Mouse (Mus musculus) hindbrain, postnatal 0 days (tissue): ENCODE data around the gene Sp100. TPM values are rescaled to one million over a fixed set of nuclear protein-coding genes. Genes with fewer than 3 reads are reported as not detected.
A peak's percentile ranks its signal among the peaks of the same experiment; 100 is the strongest.

Experiments used
- ATAC-seq: fragments of 200-750 bp; cut with Nextera tagmentation; 2 replicates; pipeline ENCODE4 v1.8.0; 2017; ENCODE audit warnings: mild to moderate bottlenecking, moderate TSS enrichment, moderate library complexity
- DNase-seq: peaks from one replicate; pipeline ENCODE4 v3.0.0-alpha.2; 2015; ENCODE audit warnings: low spot score
- H3K27ac ChIP-seq: fragments of 300-500 bp; sonication (generic); 2 replicates; pipeline ENCODE4 v1.5.1; 2014; ENCODE audit warnings: mild to moderate bottlenecking
- H3K27me3 ChIP-seq: fragments of 300-500 bp; sonication (generic); 2 replicates; pipeline ENCODE4 v1.6.1; 2014; ENCODE audit warnings: low read length, mixed read lengths; ENCODE audit not compliant: insufficient read depth
- H3K36me3 ChIP-seq: fragments of 300-500 bp; sonication (generic); 2 replicates; pipeline ENCODE4 v1.6.1; 2014; ENCODE audit warnings: low read length, mixed read lengths; ENCODE audit not compliant: insufficient read depth
- H3K4me1 ChIP-seq: fragments of 300-500 bp; sonication (generic); 2 replicates; pipeline ENCODE4 v1.6.1; 2014; ENCODE audit warnings: antibody characterized with exemption, low read length, mixed read lengths; ENCODE audit not compliant: insufficient read depth
- H3K4me2 ChIP-seq: fragments of 300-500 bp; sonication (generic); 2 replicates; pipeline ENCODE4 v1.6.1; 2014; ENCODE audit warnings: low read depth, mild to moderate bottlenecking, low read length, moderate library complexity, mixed read lengths
- H3K4me3 ChIP-seq: fragments of 300-500 bp; sonication (generic); 2 replicates; pipeline ENCODE4 v1.5.1; 2014; ENCODE audit warnings: low read length
- H3K9ac ChIP-seq: fragments of 300-500 bp; sonication (generic); replicated peaks from 2 replicates; pipeline ENCODE4 v1.6.1; 2014; ENCODE audit warnings: mild to moderate bottlenecking, low read length, moderate library complexity, mixed read lengths
- H3K9me3 ChIP-seq: fragments of 300-500 bp; sonication (generic); 2 replicates; pipeline ENCODE4 v1.6.1; 2016; ENCODE audit warnings: low read length, mixed read lengths
- CTCF ChIP-seq: IDR thresholded peaks from 2 replicates; pipeline ENCODE4 v1.5.1; 2016; ENCODE audit warnings: antibody characterized with exemption, control low read depth, low read depth
- WGBS: fragments of 180-500 bp; shearing (Covaris S2); extraction: QIAGEN DNeasy Blood & Tissue Kit; methylation state at CpG from one replicate; pipeline ENCODE4 v1.1.7; 2014; 5-methylcytosine and 5-hydroxymethylcytosine counted together
- polyA plus RNA-seq: library from polyadenylated mRNA; unstranded; fragments of >200 nt; fragmentation: Nextera tagmentation; extraction: Ambion mirVana; gene quantifications from 2 replicates; pipeline ENCODE4 v1.2.1, GENCODE M21; 2015
- total RNA-seq: library from RNA; depleted of rRNA; stranded (reverse); fragments of >200 nt; gene quantifications from 2 replicates; pipeline ENCODE4 v1.2.3, GENCODE M21; 2014

Sp100 gene
- total and polyA plus RNA-seq, 2 experiments from 2014 or later = 0.31 to 0.98 TPM

DNA sequence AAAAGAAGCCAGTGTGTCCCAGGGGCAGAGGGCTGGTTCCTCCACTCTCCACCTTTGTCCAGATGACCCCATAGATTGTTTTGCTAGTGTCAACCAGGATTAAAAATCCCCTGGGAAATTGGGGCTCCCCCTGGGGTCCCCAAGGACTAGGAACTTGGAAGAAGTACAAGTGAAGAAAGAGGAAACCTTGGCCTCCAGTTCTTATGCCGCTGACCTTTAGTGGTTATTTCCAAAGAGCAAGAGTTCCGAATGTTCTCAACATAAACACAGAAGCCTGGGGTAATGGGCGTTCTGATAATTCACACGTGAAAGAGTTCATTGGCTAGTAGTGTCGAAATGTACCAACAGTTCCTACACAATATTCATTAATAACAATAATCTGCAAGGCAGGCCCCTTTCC, 96.7 kb downstream of the Sp100 start:
- no peak for DNase-seq
- Histone ChIP-seq H3K4me1 (no peaks in the 10 kb centered on the region), H3K9me3 (no peaks in the 10 kb centered on the region), H3K36me3 (no peaks in the 10 kb centered on the region), H3K27me3 (no peaks in the 10 kb centered on the region), H3K9ac (no peak overlapping the region), H3K4me3 (no peak overlapping the region), H3K27ac (no peak overlapping the region), H3K4me2 (no peak overlapping the region)
- TF ChIP-seq CTCF = no peak
- no peak for ATAC-seq
- WGBS = 87% methylated on average over 5 of the region's 5 CpGs

DNA sequence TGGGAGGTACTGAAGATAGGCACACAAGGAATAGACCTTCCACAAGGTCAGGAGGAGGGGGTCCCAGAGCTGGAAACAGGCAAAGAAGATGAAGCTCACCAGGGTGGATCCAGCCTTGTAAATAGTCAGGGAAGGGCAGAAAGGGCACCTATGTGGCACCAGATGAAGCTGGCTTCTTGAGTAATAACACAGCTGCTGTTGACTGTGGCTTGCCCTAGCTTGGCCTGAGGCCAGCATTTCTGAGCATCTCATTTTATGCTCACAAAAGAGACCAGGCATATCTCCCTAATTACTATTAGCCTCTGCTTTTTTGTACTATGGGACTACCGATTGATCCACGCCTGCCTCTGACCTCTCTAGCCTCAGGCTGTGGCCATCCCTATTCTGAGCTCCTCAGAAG, 100.0 kb downstream of the Sp100 start:
- 55% methylated on average over 2 of the region's 2 CpGs for WGBS
- no peak overlapping the region for H3K27ac ChIP-seq
- no peak overlapping the region for H3K4me3 ChIP-seq
- H3K4me1 ChIP-seq = no peaks in the 10 kb centered on the region
- no peak for TF ChIP-seq CTCF
- no peak for DNase-seq
- no peak for ATAC-seq
- H3K9me3 ChIP-seq = no peaks in the 10 kb centered on the region
- H3K27me3 ChIP-seq = no peaks in the 10 kb centered on the region
- no peak overlapping the region for H3K4me2 ChIP-seq
- H3K36me3 ChIP-seq = no peaks in the 10 kb centered on the region
- H3K9ac ChIP-seq = no peak overlapping the region

DNA sequence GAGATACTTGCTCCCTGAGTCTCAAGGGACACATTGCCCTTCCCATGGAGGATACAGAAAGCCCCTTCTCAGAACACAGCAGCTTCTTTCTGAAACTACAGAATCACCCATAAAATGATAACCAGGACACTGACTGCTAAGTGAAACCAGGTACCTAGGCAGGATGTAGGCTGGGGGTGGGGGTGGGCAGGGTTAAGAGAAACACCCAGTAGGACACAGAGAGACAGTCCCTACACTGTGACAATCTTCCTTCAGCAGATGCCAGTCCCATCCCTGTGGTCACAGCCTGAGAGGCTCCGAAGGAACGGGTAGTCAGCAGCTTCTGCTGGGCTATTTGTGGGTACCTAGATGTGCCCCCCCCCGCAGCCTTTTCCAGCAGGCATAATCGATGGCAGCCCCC, 100.9 kb downstream of the Sp100 start:
- ATAC-seq (peak; percentile 14; the same call in 1 of the 2 replicates), DNase-seq (no peak)
- Histone ChIP-seq H3K27me3 (no peaks in the 10 kb centered on the region), H3K36me3 (no peaks in the 10 kb centered on the region), H3K4me1 (no peaks in the 10 kb centered on the region), H3K4me3 (no peak overlapping the region), H3K9ac (no peak overlapping the region), H3K27ac (no peak overlapping the region), H3K4me2 (no peak overlapping the region), H3K9me3 (no peaks in the 10 kb centered on the region)
- TF ChIP-seq CTCF = no peak
- WGBS = 90% methylated on average over 4 of the region's 4 CpGs

DNA sequence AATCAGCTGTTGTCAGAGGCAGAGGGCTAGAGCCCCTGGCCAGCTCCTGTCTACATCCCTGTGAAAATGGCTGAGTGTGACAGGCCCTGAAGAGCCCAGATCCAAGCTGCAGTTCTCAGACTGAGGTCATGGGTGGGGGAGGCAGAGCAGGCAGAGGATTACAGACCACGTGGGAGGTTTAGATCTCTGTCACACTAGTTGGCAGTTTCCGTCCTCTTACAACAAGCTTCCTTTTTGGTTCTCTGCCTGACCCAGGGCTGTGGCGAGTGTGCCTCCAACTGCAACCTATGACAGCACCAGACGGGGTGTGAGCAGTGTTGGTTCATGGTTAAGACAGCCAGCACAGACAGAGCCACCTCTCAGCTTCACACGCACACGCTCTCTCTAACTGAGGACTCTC, 101.7 kb downstream of the Sp100 start:
- Histone ChIP-seq H3K27ac (no peak overlapping the region), H3K4me1 (no peaks in the 10 kb centered on the region), H3K4me2 (no peak overlapping the region), H3K9me3 (no peaks in the 10 kb centered on the region), H3K9ac (no peak overlapping the region), H3K27me3 (no peaks in the 10 kb centered on the region), H3K4me3 (no peak overlapping the region), H3K36me3 (no peaks in the 10 kb centered on the region)
- 52% methylated on average over 6 of the region's 6 CpGs for WGBS
- no peak for TF ChIP-seq CTCF
- ATAC-seq = peak; percentile 81
- DNase-seq = peak; percentile 9

DNA sequence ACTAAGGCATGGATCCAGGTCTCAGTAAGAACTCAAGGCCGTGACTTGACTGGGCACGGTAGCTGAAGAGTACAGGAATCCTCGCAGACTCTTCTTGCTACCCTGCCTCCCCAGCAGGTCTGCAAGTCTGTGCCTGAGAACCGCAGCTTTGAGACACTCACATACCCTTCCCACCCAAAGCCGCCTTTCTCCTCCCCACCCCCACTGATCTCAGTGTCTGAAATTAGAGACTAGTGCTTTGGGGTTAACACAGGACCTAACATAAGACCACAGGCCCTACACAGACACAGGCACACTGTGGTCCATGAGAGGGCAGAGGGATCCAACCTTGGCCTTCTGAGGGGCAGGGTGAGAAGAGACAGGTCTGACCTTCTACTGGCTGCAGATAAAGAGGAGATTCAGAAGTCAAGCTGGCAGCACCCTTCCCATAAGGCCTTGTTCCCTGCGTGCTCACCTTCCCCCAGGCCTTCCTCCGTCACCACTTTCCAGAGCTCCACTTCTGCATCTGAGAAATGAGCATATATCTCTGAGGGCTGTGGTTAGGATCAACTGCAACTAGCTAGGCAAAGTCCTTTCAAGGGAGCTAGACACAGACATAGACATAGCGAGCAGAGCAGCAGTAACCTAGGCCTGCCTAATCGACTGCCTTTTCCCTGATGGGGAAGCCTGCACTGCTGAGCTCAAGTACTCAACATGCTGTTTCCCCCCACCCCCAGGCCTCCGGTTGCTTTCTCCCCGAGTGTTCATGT, 102.3 kb downstream of the Sp100 start:
- H3K27me3 ChIP-seq = no peaks in the 10 kb centered on the region
- H3K9me3 ChIP-seq = no peaks in the 10 kb centered on the region
- DNase-seq (no peak), ATAC-seq (peak; percentile 11; the same call in 1 of the 2 replicates)
- WGBS = 78% methylated on average over 11 of the region's 11 CpGs
- H3K4me2 ChIP-seq = no peak overlapping the region
- H3K4me1 ChIP-seq = no peaks in the 10 kb centered on the region
- no peak overlapping the region for H3K4me3 ChIP-seq
- TF ChIP-seq CTCF = no peak
- H3K9ac ChIP-seq = no peak overlapping the region
- H3K27ac ChIP-seq = no peak overlapping the region
- no peaks in the 10 kb centered on the region for H3K36me3 ChIP-seq

DNA sequence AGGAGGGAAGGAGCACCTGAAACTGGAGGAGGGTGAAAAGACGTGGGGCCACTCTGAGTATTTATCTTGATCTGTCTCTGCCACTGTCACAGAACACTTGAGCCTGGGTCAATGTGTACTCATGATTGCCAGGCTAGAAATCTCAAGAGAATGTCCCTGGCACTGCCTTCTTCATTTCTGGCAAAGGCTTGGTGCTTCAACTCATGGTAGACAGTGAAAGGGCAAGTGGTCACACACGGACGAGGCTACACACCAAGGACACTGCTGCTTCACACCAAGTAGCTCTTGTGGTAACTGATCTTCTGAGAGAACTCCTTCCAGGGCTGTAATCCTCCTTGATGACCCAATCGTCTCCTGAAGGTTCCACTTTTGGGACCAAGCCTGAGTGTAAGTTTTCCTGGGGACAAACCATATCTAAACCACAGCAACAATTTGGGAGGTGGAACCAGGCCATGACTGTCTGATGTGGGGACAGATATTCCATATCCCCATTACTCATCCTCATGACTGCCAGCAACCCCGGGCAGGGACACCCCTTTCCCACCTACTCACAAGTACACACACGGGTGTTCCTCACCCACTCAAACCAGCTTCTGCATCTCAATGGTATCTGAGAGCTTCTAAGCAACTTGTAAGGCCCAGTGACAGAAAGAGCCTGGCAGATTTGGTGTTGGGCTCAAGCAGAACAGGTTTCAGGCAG, 107.9 kb downstream of the Sp100 start:
- DNase-seq = no peak
- no peak for ATAC-seq
- Histone ChIP-seq H3K36me3 (no peaks in the 10 kb centered on the region), H3K27me3 (no peaks in the 10 kb centered on the region), H3K4me3 (no peak overlapping the region), H3K9me3 (no peaks in the 10 kb centered on the region), H3K4me1 (no peaks in the 10 kb centered on the region), H3K4me2 (no peak overlapping the region), H3K9ac (no peak overlapping the region), H3K27ac (no peak overlapping the region)
- WGBS = 87% methylated on average over 6 of the region's 6 CpGs
- no peak for TF ChIP-seq CTCF
